Mouse (Mus musculus) olfactory bulb, adult 2 months (tissue): ENCODE measurements around the gene Mtfr1l.

Experiments used
- CTCF ChIP-seq: fragments of 200-500 bp; IDR thresholded peaks from 2 replicates; pipeline ENCODE4 v1.5.1; 2012; ENCODE audit warnings: low read depth, mild to moderate bottlenecking, low read length, moderate library complexity; ENCODE audit not compliant: insufficient read depth
- POLR2A ChIP-seq: fragments of 200-500 bp; IDR thresholded peaks from 2 replicates; pipeline ENCODE4 v1.6.1; 2012; ENCODE audit warnings: mild to moderate bottlenecking, low read depth, low read length, moderate library complexity; ENCODE audit not compliant: insufficient read depth

- TF ChIP-seq CTCF, result no peak
- TF ChIP-seq POLR2A, result no peak
Observed at GRCm38 (mm10) chr4:134476899-134477298, 58.3 kb downstream of the Mtfr1l start.
